Mouse (Mus musculus) thymus, postnatal 14 days (tissue): ENCODE measurements around the gene Gm13272.
"Not testable (repeated sequence)": the region's sequence is repeated elsewhere in the genome, so short reads cannot be mapped to it uniquely, and the experiment has no call there.

ENCODE experiments used
- DNase-seq: peaks from one replicate; pipeline ENCODE4 v3.0.0; 2021

Gm13272 gene

GRCm38 (mm10) chr4:88788402-88788801, 8.8 kb downstream of the Gm13272 start, which contains the start of gene Gm13277:
Gm13277 (plus strand) TSS chr4:88788632.
- peak; percentile 75 for DNase-seq

- not testable (repeated sequence) for DNase-seq
These were observed 11.6 kb downstream of the Gm13272 start, which contains the start of gene Gm13278 for GRCm38 (mm10) chr4:88791250-88791649. Gm13278 (plus strand) TSS chr4:88791550.

GRCm38 (mm10) chr4:88793936-88794675, 14.5 kb downstream of the Gm13272 start, which contains the start of gene Gm13275:
Gm13275 (plus strand) TSS chr4:88794487.
- DNase-seq: peak; percentile 68

DNA sequence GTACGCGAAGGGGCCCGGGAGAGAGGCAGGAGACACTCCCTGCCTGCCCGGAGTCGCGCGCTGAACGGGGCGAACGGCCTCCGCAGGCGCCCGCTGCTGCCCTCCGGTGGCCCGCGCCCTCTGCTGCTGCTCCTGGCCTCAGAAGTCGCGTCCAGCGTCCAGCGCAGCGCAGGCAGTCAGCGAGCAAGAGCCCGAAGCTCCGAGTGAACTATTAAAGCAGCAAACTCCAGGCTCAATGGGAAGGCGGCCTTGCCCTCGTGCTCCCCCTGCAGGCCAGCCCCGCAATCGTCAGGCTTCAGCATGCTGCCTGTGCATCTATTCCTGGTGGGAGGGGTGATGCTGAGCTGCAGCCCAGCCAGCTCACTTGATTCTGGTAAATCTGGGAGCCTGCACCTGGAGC, 17.4 kb downstream of the Gm13272 start, which contains the start of gene Gm13279:
Gene Gm13279, plus strand, starts transcription at position 301 of the 400 bp plus-strand sequence.
- not testable (repeated sequence) for DNase-seq

GRCm38 (mm10) chr4:88799365-88799764, 19.7 kb downstream of the Gm13272 start, which contains the start of gene Gm13285:
Gm13285 (plus strand) TSS chr4:88799665.
- DNase-seq: not testable (repeated sequence)

GRCm38 (mm10) chr4:88802954-88803353, 23.3 kb downstream of the Gm13272 start, which contains the start of gene Gm13287:
Gm13287 (plus strand) TSS chr4:88803254.
- not testable (repeated sequence) for DNase-seq

- not testable (repeated sequence) for DNase-seq
These were observed 25.6 kb downstream of the Gm13272 start, which contains the start of gene Gm13288 for GRCm38 (mm10) chr4:88805231-88805630. Gm13288 (plus strand) TSS chr4:88805531.

DNA sequence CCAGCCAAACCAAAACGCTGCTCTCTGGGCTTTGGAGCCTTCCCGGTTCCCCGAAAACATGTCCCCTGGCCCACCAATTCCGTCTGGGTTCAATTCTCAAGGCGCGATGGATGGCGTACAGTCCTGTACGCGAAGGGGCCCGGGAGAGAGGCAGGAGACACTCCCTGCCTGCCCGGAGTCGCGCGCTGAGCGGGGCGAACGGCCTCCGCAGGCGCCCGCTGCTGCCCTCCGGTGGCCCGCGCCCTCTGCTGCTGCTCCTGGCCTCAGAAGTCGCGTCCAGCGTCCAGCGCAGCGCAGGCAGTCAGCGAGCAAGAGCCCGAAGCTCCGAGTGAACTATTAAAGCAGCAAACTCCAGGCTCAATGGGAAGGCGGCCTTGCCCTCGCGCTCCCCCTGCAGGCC, 26.1 kb downstream of the Gm13272 start:
- peak; percentile 8 for DNase-seq

GRCm38 (mm10) chr4:88815928-88816327, 36.3 kb downstream of the Gm13272 start, which contains the start of gene Ifna7:
Ifna7 (plus strand) TSS chr4:88816228.
- no peak for DNase-seq

GRCm38 (mm10) chr4:88819659-88820058, 40.0 kb downstream of the Gm13272 start, which contains the start of gene Ifna11:
Ifna11 (plus strand) TSS chr4:88819959.
- no peak for DNase-seq

DNA sequence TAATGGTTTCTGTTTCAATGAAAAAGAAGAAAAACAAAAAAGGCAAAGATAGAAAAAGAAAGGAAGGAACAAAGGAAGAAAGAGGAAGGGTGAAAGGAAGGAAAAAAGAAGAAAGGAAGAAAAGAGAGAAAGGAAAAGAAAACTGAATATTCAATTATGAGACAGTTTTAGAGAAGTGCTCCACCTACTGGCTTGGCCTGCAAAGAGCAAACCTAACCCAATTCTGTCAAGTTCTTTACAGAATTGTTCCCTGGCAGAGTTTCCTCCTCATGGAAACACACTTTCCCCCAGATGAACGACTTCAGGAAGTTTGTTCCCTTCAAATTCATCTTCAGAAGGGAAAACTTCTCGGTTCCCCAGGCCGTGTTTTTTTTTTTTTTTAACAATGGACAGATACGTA, 43.3 kb downstream of the Gm13272 start:
- peak; percentile 28 for DNase-seq

DNA sequence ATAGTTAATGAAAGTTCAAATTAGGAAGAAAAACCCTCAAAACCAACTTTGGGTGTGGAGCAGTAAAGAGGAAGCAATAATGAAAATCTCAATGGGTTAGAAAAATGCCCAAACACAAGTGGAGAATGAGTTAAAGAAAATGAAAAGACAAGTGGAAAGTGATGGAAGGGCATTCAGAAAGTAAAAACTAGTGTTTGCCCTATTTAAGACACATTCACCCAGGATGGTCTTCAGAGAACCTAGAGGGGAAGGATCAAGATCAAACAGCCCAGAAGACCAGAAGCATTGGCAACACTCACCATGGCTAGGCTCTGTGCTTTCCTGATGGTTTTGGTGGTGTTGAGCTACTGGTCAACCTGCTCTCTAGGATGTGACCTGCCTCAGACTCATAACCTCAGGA, 47.5 kb downstream of the Gm13272 start, which contains the start of gene Ifna6:
Gene Ifna6, plus strand, starts transcription at position 301 of the 400 bp plus-strand sequence.
- DNase-seq: not testable (repeated sequence)
